Mouse (Mus musculus): Measurements from ENCODE around the gene Ctso. TPM values are rescaled to one million over a fixed set of nuclear protein-coding genes. Genes with fewer than 3 reads are reported as not detected.
A peak's percentile ranks its signal among the peaks of the same experiment; 100 is the strongest.

Ctso gene
- 1 to 10 TPM; 3.7 to 3.9 TPM for total RNA-seq (2021)
- long read RNA-seq, experiment 1, transcript Ctso-201 (8 exons, 3,468 nt), result major isoform, 7 of 11 reads
- long read RNA-seq, experiment 1, partial matches to known transcripts, result 0 of 11 reads
- long read RNA-seq, experiment 1, other reads (novel, unspliced or antisense), result 4 of 11 reads
- long read RNA-seq, experiment 2, transcript Ctso-201 (8 exons, 3,468 nt), result major isoform, 7 of 12 reads
- long read RNA-seq, experiment 2, partial matches to known transcripts, result 0 of 12 reads
- long read RNA-seq, experiment 2, other reads (novel, unspliced or antisense), result 3 of 12 reads

DNA sequence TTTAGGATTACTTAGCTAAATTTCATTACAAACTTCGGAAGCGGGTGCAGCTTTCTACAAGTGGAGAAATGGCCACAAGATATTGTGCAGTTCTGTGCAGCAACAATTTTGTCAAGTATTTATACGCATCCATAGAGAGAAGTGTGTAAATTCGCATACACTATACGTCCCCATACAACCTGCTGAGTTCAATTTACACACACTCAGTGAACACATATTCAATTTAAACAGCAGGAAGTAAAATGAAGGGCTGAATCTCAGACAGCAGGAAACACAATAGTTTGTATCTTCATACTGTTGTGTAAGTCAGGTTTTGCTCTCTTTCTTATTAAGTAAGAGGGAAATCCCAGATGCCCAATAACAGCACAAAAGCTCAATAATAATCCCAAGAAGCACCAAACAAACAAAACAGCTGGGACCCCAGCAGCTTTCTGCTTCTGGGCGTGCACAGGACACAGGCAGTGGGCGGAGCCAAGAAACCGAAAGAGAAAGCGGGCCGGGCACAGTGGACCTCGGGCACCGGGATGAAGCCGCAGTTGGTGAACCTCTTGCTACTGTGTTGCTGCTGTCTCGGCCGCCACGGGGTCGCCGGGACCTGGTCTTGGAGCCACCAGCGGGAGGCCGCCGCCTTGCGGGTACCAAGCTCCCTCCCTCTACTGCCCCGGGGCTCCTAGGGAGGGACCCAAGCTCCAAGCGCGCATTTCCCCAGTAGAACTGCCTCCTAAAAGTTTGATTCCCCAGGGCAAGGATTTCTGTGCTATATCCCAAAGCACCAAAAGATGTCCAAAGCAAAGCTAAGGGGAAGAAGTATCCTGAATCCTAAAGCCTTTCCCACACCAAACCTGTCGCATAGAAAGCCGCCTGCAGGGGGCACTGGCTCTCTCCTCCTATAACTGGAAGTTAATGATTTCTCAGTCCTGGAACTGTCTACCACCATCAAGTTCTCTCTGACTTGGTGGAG is at the start of gene Ctso:
Gene Ctso (plus strand): TSS at position 461 of the 961 bp plus-strand sequence.
- intact Hi-C loops (cut with DNase I), result no loop called here

GRCm38 (mm10) chr3:81883916-81884315 is 48.5 kb upstream of the Ctso start:
- no peak for DNase-seq
- intact Hi-C loops (cut with DNase I), result no loop called here

More for the DNA sequence above, at the start of gene Ctso:
- peak; percentile 79 to 81 for DNase-seq

DNA sequence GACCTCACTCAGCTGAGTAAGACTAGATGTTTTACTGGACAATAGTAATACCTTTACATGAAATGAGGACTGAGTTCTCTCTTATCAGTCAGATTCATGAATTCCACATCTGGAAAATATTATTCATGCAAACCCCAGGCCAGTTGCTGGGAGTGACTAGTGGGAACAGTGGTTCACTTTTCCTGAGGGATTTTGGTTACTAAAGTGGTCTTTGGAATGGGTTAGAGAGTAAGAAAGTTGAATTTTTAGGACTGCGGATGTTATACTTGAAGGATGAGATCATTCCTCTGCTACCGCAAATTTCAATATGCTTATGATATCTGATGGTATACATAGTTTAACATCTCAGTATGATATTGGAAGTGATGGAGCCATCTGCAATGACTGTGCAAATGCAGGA is 46.8 kb upstream of the Ctso start:
- intact Hi-C loops (cut with DNase I), result no loop called here
- DNase-seq, result no peak

DNA sequence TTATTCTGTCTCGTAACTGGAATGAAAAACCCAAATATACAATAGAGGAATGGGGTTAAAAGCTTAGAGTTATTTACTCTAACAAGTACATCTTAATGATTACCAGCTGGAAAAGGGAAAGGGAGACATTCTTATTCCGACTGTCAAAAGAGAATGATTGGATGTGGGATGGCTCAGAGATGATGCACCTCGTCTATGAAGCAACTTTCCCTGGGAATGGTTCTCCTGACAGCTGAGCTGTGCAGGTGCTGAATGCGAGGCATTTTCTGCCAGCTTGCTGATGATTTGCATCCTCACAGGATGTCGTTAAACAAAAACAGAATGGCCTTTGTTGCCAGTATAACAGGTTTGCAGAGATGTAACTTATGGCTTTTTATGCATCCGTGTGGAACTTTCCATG is 43.3 kb upstream of the Ctso start:
- DNase-seq, result no peak
- intact Hi-C loops (cut with DNase I), result no loop called here

DNA sequence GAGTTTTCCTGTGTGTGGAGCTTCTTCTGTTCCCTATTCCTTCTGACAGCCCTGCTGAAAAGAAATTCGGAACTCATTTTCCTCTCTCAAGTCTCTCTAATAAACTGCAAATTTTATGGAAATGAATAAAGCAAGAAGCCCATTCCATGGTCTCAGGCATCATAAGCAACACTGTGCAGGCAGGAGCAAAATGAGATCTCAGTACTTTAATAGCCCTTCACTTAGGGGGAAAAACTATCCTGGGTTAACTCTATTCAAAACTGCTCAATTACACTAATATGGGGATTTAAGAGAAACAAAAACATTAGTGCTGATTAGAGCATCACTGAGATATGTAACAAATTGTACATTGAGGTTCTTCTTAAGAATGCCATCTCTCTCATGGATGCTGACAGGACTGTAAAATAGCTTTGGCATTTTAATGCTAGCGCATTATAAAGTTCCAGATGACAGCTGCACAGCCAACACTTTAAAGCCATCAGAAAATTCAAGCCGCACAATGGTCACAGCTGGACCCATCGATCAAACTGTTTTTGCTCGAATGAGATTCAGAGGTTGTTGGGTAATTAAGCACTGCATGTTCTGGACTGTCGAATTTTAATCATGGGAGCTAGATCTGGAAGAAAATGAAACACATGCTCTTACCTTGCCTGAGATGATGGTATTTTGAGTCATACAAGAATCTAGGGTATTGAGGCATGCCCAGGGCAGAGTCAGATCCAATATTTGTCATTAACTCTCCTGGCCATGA is 21.9 kb upstream of the Ctso start:
- intact Hi-C loops (cut with DNase I), result no loop called here
- no peak for DNase-seq

GRCm38 (mm10) chr3:81916030-81916686 is 16.2 kb upstream of the Ctso start:
- intact Hi-C loops (cut with DNase I), result no loop called here
- no peak for DNase-seq

GRCm38 (mm10) chr3:81917354-81917935 is 15.0 kb upstream of the Ctso start:
- intact Hi-C loops (cut with DNase I), result no loop called here
- DNase-seq, result no peak

GRCm38 (mm10) chr3:81918215-81918614 is 14.2 kb upstream of the Ctso start:
- DNase-seq, result no peak
- intact Hi-C loops (cut with DNase I), result no loop called here

DNA sequence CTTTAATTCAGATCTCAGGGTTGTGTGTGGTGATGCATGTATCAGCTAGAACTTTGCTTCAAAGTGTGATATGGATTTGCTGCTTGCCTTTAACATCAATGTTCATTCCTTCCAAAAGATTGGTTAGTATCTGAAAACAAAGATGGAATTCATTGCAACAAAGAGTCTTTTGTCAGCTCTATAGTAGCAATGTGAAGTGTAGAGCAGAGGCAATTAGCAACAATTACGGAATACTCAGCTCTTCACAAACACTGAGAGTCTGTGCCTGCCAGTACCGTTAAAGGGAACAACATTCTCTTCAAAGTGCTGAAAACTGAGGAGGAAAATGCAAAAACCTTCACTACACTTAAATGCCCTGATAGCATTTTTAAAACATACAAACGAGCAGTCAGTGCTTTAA is 12.7 kb upstream of the Ctso start:
- intact Hi-C loops (cut with DNase I), result loop anchor here (5.0 to 10.0 kb wide), 2 partner anchors 135 to 962 kb away; no protein-coding TSS in a partner anchor
- DNase-seq, result no peak

- intact Hi-C loops (cut with DNase I), result loop anchor here (5.0 to 10.0 kb wide), 2 partner anchors 138 to 966 kb away; no protein-coding TSS in a partner anchor
- no peak for DNase-seq
Measured at GRCm38 (mm10) chr3:81922910-81923309, 9.5 kb upstream of the Ctso start.

- intact Hi-C loops (cut with DNase I), result loop anchor here (5.0 to 10.0 kb wide), 2 partner anchors 140 to 968 kb away; no protein-coding TSS in a partner anchor
- DNase-seq, result no peak
Measured at GRCm38 (mm10) chr3:81924931-81925330, 7.5 kb upstream of the Ctso start.

- intact Hi-C loops (cut with DNase I), result loop anchor here (10.0 kb wide), 1 partner anchor 141 kb away; no protein-coding TSS in a partner anchor
- no peak for DNase-seq
Measured at GRCm38 (mm10) chr3:81925856-81926255, 6.5 kb upstream of the Ctso start.

- DNase-seq, result no peak
- intact Hi-C loops (cut with DNase I), result loop anchor here (10.0 kb wide), 1 partner anchor 142 kb away; no protein-coding TSS in a partner anchor
Measured at GRCm38 (mm10) chr3:81926764-81927325, 5.6 kb upstream of the Ctso start.

GRCm38 (mm10) chr3:81929073-81929472 is 3.3 kb upstream of the Ctso start:
- no peak for DNase-seq
- intact Hi-C loops (cut with DNase I), result loop anchor here (10.0 kb wide), 1 partner anchor 144 kb away; no protein-coding TSS in a partner anchor

- no peak for DNase-seq
- intact Hi-C loops (cut with DNase I), result no loop called here
Measured at GRCm38 (mm10) chr3:81931695-81932094, 706 bp upstream of the Ctso start.

GRCm38 (mm10) chr3:81933348-81933747 is 947 bp downstream of the Ctso start:
- intact Hi-C loops (cut with DNase I), result no loop called here
- no peak for DNase-seq

DNA sequence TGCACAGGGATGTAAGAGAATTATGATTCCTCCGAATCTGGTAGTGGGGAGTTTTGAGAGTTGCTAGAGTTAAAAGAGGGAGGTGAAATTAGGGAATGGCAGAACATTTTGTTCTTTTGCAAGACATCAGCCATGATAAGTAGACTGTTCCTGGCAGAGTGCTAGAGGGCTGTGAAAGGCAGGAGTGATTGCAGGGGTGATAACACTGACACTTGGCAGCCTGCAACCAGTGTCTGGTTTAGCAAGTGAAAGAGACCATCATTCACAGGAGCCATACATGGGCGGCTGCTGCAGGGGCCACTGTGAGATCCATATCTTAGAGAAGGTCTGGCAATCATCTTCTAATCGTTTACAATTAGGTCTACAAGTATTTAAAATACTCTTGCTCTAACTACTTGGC is 6.5 kb downstream of the Ctso start:
- DNase-seq, result no peak
- intact Hi-C loops (cut with DNase I), result no loop called here

- DNase-seq, result no peak
- intact Hi-C loops (cut with DNase I), result no loop called here
Measured at GRCm38 (mm10) chr3:81942341-81942740, 9.9 kb downstream of the Ctso start.

GRCm38 (mm10) chr3:81943097-81943496 is 10.7 kb downstream of the Ctso start:
- intact Hi-C loops (cut with DNase I), result no loop called here
- no peak for DNase-seq

Measured in gastrocnemius, postnatal 36 days (tissue).